Mouse (Mus musculus): ENCODE data around the gene Vps4b.

Vps4b gene

DNA sequence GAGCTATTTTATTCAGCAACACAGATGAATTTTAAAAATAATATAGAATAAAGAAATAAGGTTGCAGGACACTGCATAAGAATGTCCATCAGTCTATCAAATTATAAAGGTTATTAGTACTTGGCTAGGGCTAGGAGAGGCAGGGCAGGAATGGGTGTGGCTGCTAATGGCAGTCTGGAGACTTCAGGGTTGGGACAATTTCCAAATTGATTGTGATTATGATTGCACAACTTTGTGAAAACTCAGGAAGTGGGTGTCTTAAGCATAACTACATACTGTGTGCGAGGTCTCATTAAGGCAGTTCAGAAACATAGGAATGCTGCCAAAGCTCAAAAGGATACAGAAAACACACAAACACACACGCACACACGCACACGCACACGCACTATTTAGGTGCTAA lies 44.5 kb downstream of the Vps4b start:
- CTCF ChIA-PET, result interaction anchor here (1.1 kb wide), 1 partner anchor 183 kb away, joined by 4 read pairs; no protein-coding TSS in a partner anchor

DNA sequence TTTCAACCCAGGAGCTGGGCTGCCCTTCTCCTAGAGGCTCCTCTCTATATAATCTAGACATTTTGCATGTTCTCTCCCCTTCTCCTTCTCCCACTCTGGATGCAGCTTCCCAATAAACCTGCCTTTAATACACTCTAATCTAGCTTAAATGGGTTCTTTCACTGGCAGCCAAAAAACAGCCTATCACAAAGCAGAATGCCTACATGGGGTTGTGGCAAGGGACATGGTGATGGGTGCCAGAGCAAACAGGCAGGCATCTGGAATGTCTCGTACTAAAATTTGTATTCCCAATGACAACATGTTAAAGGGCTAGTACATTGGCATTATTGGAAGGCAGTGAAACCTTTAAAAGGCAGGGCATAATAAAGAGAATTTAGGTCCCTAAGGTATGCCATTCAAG lies 45.9 kb downstream of the Vps4b start:
- CTCF ChIA-PET, result interaction anchor here (0.6 to 1.1 kb wide), 3 partner anchors 176 to 212 kb away, joined by 3 to 6 read pairs (median 4); no protein-coding TSS in a partner anchor

DNA sequence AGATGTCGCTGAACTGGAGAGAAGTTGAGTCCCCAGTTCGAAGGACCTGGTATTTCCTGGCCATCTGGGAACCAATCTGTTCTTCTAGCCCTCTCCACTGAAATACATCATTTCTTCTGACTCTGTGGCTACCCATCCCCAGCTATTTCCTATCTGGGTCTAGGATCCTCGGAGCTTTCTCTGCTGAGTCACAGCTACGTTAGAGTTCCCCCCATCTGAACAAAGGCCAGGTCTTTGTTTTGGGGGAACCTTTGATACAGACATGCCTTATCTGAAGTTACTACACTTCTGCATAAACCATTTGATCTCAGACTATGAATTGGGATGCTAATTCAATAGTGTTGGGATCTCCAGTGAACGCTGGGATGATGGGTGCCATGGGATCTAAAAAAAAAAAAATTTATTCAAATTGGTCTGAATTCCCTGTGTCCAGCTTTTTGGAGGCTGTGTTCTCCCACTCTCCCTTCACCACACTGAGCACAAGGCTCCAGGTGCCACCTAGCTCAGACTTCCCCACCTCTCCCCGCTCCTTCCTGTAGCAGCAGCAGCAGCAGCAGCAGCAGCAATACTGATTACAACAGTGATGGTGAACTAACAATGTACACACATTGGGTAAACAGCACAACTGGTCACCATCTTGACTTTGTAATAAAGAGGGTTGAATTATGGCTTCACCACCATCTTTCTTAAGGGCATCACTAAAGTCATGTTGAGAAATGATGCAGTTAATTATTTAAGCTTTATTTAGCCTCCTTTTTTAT lies 47.8 kb downstream of the Vps4b start:
- CTCF ChIA-PET, result no interaction called here

DNA sequence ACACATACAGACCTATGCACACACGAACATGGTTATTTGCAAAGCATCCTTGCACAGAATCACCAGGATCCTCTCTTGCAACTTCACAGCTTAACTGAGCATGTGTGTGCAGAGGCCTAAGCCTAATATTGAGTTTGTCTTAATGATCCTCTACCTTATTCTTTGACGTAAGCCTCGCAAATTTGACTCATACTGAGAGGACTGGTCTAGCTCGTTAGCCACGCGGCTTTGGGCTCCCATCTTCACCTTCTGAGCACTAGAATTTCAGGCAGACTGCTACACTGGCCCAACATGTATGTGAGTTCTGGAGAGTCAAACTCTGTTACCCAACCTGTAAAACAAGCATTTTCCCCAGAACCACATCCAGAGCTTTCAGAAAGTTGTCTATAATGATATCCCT lies 53.5 kb downstream of the Vps4b start:
- CTCF ChIA-PET, result no interaction called here

DNA sequence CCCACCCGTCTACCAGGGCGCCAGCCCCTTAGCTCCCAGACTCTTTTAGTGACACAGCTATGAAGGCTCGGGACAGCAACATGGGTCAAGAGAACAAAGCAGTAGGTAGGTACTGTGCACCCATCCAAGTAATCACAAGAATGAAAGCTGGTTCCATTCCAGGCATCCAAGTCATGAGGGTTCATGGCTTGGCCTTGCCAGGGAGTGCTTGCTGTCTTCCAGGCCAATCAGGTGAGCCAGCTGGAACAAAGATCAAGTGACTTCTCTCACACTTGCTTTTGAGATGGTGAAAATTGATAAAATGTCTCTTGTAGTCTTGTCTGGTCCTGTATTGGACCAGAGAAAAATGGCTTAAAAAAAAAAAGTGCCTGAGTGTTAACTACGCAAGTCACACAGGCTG lies 55.8 kb downstream of the Vps4b start:
- CTCF ChIA-PET, result no interaction called here

DNA sequence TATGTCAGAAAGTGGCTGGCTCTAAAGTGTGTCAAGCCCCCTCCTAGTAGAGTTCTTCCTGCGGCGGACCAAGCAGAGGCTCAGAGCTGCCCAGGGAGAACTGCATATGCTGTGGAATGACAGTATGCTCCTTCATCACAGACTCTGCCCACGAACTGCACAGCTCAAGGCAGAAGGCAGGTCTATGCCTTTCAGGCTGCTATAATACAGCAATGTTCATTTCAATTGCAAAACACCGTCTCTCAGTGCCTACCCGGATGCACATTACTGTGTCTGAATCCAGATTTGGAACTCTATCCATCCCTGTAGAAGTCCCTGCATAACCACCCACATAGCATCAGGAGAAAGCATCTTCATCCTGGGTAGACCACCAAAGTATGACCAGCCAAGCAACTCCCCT lies 56.7 kb downstream of the Vps4b start:
- CTCF ChIA-PET, result no interaction called here

DNA sequence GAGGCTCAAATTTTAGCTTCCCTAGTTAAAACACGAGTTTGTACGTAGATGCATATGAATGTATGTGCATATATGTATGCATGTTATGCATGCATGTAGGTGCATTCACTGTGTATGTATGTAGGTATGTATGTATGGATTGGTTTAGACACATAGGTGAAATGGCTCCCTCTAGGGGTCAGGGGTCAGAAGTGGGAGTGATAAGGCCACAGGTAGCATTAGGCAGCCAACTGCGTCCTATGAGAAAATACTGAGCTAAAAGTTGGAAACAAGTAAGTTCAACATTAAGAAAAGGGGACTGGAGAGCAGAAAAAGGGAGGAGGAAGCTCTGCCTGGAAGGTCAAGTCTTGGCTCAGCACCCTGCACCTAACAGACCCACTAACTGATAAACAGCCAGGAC lies 58.4 kb downstream of the Vps4b start:
- CTCF ChIA-PET, result interaction anchor here (0.6 to 2.6 kb wide), 3 partner anchors 58 to 313 kb away, joined by 3 to 14 read pairs (median 3); no protein-coding TSS in a partner anchor

DNA sequence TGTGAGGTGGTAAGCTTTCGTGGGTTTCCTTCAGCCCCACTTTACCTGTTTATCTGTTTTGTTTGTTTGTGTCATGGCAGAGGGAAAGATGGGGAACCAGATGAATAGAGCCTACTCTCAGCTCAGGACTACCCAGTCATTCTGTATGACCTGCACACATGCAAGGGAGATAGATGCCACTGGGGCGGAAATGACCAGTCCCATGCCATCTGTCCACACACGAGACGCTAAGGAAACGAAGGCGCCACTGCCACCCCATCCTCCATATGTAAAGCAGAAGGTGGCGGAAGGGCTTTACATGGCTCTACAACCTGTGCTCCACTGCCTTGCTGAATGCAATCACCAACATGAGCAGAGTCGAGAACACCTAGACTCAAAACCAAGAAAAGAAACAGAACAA lies 60.3 kb downstream of the Vps4b start:
- CTCF ChIA-PET, result interaction anchor here (1.6 to 2.6 kb wide), 2 partner anchors 224 to 311 kb away, joined by 6 to 14 read pairs; no protein-coding TSS in a partner anchor

DNA sequence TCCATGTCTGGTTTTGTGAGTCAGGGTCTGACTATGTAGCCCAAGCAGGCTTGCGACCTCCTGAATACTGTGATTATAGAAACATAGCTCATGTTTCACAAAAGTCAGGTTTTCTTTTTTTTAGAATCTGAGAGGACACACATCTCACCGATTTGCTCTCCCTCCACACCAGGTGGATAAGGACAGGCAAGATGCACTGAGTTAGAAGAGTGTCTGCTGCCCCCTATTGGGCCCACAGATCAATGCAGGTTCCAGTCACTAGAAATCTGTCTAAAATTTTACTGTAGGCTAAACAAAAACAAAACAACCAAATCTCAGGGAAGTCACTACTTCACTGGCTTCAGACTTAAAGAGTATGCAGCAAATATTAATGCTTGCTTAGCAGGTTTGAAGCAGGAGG lies 60.9 kb downstream of the Vps4b start:
- CTCF ChIA-PET, result interaction anchor here (0.6 to 1.6 kb wide), 2 partner anchors 174 to 224 kb away, joined by 6 to 31 read pairs; no protein-coding TSS in a partner anchor

DNA sequence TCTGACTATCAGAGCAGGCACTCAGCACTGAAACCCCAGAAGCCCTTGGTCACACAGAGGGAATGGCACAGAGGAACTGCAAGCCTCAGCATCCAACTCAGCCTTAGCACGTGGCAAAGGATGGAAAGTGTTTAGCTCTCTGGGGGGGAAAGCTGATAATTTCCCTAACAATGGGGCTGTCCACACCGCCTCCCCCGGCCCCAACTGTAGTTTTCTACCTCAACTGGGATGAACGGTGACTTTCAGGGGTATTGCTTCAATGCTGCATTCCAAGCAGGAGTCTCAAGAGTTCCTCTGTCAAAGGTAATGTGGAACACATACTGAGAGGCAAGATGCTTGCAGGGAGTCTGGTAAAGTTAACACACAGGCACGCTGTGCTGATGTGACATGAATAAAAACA lies 74.5 kb downstream of the Vps4b start:
- CTCF ChIA-PET, result interaction anchor here (0.7 kb wide), 1 partner anchor 176 kb away, joined by 3 read pairs; no protein-coding TSS in a partner anchor

DNA sequence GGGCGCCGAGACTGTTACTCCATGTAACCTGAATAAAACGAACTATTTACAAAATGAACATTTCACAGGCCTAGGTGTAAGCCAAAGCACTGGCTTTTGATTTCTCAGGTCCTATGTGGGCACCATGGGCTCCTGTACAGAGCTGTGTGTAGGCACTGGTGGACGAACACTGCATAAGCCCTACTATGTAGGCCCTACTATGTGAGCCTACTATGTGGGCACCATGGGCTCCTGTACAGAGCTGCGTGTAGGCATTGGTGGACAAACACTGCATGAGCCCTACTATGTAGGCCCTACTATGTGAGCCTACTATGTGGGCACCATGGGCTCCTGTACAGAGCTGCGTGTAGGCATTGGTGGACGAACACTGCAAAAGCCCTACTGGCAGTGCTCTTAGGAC lies 78.8 kb downstream of the Vps4b start:
- CTCF ChIA-PET, result interaction anchor here (0.6 to 0.8 kb wide), 3 partner anchors 174 to 658 kb away, joined by 4 to 5 read pairs (median 4); no protein-coding TSS in a partner anchor

DNA sequence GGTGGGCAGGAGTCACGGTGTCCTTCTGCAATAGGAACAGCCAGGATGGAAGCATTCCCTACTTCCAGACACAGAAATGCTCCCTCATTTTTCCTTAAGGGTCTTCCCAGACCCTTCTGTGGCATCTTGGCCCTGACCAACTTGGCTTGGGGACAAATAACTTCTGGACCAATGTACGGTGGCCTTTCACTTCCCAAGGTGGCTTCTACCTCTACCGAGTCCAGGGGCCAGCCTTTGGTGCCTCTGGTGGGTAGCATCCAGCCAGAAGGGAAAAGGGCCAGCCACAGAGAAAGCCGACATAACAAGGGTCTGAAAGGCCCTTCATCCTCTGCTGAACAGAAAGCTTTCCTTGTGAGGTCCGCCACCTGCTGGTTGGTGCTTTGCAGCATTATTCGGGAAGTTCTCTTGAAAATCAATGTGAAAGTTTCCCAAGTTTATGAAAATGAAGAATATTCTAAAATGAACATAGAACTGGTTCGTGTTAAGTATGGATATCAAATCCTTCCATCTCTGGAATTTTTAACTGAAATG lies 79.4 kb downstream of the Vps4b start:
- CTCF ChIA-PET, result interaction anchor here (0.6 to 1.8 kb wide), 5 partner anchors 173 to 658 kb away, joined by 4 to 6 read pairs (median 5); no protein-coding TSS in a partner anchor

DNA sequence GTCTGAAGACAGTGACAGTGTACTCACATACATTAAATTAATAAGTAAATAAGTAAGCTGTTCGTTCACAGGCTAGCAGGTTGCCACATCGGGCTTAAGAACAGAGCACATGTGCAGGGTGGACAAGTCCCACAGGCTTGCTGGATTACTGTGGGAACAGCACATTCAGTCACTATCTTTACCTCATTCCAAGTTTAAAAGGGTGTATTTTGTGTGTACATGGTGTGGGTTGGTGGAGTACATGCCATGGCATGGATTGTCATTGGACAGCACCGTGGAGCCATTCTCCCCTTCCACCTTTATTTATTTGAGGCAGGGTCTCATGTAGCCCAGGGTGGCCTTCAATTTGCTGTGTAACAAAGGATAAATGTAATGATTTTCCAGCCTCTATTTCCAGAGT lies 80.4 kb downstream of the Vps4b start:
- CTCF ChIA-PET, result interaction anchor here (1.3 to 1.8 kb wide), 2 partner anchors 203 to 204 kb away, joined by 6 read pairs; no protein-coding TSS in a partner anchor

DNA sequence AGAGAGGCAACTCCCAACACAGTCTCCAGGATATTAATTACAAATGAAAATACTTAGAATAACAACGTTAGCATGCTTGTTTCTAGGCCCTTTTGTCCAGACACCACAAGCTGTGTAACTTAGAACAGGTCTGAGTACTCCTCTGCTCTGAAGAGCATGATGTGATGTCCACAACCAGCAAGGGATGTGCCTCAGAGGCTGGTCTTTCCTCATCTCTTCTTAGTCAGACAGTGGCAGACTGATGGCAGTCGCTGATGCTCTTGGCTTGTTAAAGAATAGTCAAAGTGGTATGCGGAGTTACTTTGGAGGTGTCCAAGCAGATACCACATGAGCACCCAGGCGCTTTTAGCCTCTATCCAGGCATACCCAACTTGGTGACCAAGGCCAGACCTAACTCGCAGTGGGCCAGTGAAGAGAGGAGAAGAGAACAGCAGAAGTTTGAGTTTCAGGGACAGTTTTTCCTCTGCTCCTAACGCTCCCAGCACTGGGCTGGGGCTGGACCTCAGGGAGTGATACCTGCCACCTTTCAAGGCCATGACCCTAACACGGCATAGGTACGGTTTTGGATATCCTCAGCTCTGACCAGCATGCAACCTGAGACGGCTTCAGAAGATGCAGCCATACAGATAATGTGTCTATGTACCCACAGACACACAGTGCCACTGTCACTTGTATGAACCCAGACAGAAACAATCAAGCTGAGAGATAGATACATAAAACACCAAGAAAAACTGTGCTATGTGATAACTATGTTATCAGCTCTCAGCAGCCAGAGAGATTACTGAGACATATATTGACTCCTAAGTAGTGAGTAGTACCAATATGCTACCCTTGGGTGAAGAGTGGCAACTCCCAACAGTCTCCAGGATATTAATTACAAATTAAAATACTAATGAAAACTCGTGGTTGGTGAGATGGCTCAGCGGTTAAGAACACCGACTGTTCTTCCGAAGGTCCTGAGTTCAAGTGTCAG lies 81.1 kb downstream of the Vps4b start:
- CTCF ChIA-PET, result interaction anchor here (0.5 to 1.8 kb wide), 2 partner anchors 72 to 204 kb away, joined by 3 to 6 read pairs; no protein-coding TSS in a partner anchor

DNA sequence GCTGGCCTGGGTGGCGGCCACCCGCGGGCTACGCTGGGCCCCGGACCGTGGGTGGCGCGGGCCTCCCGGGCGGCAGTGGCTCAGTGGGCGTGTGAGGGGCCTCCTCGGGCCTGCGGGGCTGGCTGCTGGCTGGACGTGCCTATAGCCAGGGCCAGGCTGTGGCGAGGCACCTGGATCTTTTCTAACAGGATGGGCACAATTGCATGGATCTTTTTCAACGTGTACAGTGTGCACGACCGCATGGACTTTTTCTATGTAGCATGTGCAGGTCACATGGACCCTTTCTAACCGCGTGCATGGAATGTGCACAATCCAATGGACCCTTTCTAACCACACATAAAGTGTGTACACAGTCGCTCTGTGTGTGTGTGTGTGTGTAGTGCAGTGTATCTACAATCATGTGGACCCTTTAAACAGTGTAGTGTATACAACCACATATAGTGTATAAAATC lies 82.0 kb downstream of the Vps4b start:
- CTCF ChIA-PET, result no interaction called here

All from spleen, embryonic (tissue).